Mouse (Mus musculus) kidney, postnatal 0 days (tissue): Measurements from ENCODE around the gene Fam189a2. TPM values are rescaled to one million over a fixed set of nuclear protein-coding genes. Genes with fewer than 3 reads are reported as not detected.

Experiments
- ATAC-seq: fragments of 200-750 bp; cut with Nextera tagmentation; replicated peaks from 2 replicates; pipeline ENCODE4 v1.8.0; 2017; ENCODE audit warnings: low read depth, moderate number of reproducible peaks, moderate TSS enrichment, moderate library complexity; ENCODE audit not compliant: low FRiP score
- DNase-seq: peaks from one replicate; pipeline ENCODE4 v3.0.0-alpha.2; 2016; ENCODE audit warnings: low spot score
- H3K27ac ChIP-seq: fragments of 300-500 bp; sonication (generic); 2 replicates; pipeline ENCODE4 v1.5.1; 2014; ENCODE audit warnings: mild to moderate bottlenecking
- H3K27me3 ChIP-seq: fragments of 300-500 bp; sonication (generic); 2 replicates; pipeline ENCODE4 v1.6.1; 2014; ENCODE audit warnings: low read length, mixed read lengths; ENCODE audit not compliant: insufficient read depth
- H3K36me3 ChIP-seq: fragments of 300-500 bp; sonication (generic); 2 replicates; pipeline ENCODE4 v1.6.1; 2014; ENCODE audit warnings: low read length, mixed read lengths; ENCODE audit not compliant: insufficient read depth
- H3K4me1 ChIP-seq: fragments of 300-500 bp; sonication (generic); replicated peaks from 2 replicates; pipeline ENCODE4 v1.6.1; 2014; ENCODE audit warnings: antibody characterized with exemption, low read length, mixed read lengths; ENCODE audit not compliant: insufficient read depth
- H3K4me2 ChIP-seq: fragments of 300-500 bp; sonication (generic); 2 replicates; pipeline ENCODE4 v1.6.1; 2014; ENCODE audit warnings: mild to moderate bottlenecking, low read length, moderate library complexity, mixed read lengths
- H3K4me3 ChIP-seq: fragments of 300-500 bp; sonication (generic); replicated peaks from 2 replicates; pipeline ENCODE4 v1.5.1; 2014; ENCODE audit warnings: low read depth, low read length
- H3K9ac ChIP-seq: fragments of 300-500 bp; sonication (generic); 2 replicates; pipeline ENCODE4 v1.6.1; 2014; ENCODE audit warnings: low read depth, low read length
- H3K9me3 ChIP-seq: fragments of 300-500 bp; sonication (generic); replicated peaks from 2 replicates; pipeline ENCODE4 v1.6.1; 2016; ENCODE audit warnings: low read length, inconsistent platforms, mixed read lengths
- CTCF ChIP-seq: IDR thresholded peaks from 2 replicates; pipeline ENCODE4 v1.5.1; 2016; ENCODE audit warnings: antibody characterized with exemption, low read depth, mild to moderate bottlenecking, moderate library complexity
- WGBS: fragments of 180-500 bp; shearing (Covaris S2); extraction: QIAGEN DNeasy Blood & Tissue Kit; methylation state at CpG from one replicate; pipeline ENCODE4 v1.1.7; 2014; 5-methylcytosine and 5-hydroxymethylcytosine counted together
- polyA plus RNA-seq: library from polyadenylated mRNA; unstranded; fragments of >200 nt; fragmentation: Nextera tagmentation; extraction: Ambion mirVana; gene quantifications from 2 replicates; pipeline ENCODE4 v1.2.1, GENCODE M21; 2015

Gene Fam189a2
- polyA plus RNA-seq, 1 experiment from 2014 or later: 1.6 TPM

DNA sequence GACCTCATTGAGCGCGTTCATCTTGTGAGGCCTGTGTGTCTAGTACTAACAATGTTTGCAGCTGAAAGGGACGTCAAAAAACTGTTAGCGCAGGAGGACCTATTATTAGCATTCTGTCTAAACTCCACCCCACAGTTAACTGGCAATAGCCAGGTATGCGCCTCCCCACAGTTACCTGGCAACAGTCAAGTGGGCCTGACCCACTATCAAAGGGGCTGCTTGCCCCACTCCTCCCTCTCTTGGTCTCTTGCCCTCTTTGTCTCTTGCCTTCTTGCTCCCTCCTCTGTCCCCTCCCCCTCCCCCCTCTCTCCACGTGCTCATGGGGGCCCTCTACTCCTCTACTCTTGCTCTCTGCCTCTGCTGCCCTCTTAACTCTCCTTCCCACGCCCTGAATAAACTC is 73.3 kb downstream of the Fam189a2 start:
- no peak for TF ChIP-seq CTCF
- DNase-seq (no peak), ATAC-seq (no peak)
- Histone ChIP-seq H3K27me3 (no peaks in the 10 kb centered on the region), H3K4me3 (no peak overlapping the region), H3K27ac (no peak overlapping the region), H3K9me3 (no peaks in the 10 kb centered on the region), H3K4me1 (peaks cover 13% of the 10 kb centered on the region; the same call in 1 of the 2 replicates), H3K36me3 (no peaks in the 10 kb centered on the region), H3K9ac (no peak overlapping the region), H3K4me2 (no peak overlapping the region)
- WGBS: 76% methylated on average over 7 of the region's 7 CpGs

DNA sequence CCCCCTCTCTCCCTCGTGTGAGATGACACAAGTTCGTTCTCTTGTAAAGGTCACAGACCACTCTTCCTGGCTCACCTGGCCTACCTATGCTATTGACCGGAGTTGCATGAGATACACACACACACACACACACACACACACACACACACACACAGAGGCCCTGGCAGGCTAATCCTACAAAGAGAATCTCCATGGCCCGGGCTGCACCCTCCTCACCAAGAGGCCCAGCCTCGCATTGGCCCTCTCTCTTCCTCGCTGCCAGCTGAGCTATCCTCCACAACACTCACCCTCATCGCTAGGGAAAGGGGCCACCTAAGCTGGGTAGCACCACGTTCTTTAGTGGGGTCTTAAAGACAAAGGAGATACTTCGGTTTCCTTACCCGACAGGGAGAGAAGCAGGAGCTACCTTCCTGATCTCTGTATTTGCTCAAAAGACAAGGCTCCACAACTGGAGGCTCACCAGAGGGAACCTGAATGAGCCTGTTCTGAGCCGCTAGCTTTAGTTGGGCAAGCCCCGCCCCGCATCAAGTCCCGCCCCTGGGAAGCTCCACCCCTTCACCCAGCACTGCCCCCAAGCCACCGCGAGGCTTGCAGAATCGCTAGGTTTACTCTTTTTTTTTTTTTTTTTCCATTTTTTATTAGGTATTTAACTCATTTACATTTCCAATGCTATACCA is 74.4 kb downstream of the Fam189a2 start:
- no peak for TF ChIP-seq CTCF
- no peaks in the 10 kb centered on the region for H3K9me3 ChIP-seq
- H3K27me3 ChIP-seq: no peaks in the 10 kb centered on the region
- H3K4me3 ChIP-seq: no peak overlapping the region
- no peak for DNase-seq
- H3K4me1 ChIP-seq: peaks cover 13% of the 10 kb centered on the region; the same call in 1 of the 2 replicates
- no peak overlapping the region for H3K4me2 ChIP-seq
- ATAC-seq: no peak
- H3K27ac ChIP-seq: no peak overlapping the region
- H3K9ac ChIP-seq: no peak overlapping the region
- WGBS: 77% methylated on average over 17 of the region's 17 CpGs
- H3K36me3 ChIP-seq: no peaks in the 10 kb centered on the region

DNA sequence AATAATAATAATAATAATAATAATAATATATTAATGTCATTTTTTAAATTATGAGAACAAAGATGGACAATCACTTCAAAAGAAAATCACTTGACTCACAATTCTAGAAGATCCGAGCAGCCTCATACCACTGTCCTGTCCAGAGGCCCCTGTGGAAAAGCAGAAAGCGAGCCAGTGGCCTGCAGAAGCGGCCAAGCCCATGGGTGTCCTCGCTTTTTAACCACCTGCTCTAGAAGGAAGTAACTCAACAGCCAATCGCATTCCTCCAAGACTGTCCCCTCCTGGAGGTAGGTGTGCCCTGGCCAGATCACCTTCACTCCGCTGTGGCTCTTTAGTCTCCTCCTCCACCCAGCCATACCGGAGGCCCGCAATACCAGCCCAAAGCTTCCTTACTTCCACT is 75.4 kb downstream of the Fam189a2 start:
- Histone ChIP-seq H3K4me2 (no peak overlapping the region), H3K4me1 (peaks cover 7% of the 10 kb centered on the region; the same call in 1 of the 2 replicates), H3K27me3 (no peaks in the 10 kb centered on the region), H3K9me3 (no peaks in the 10 kb centered on the region), H3K27ac (no peak overlapping the region), H3K4me3 (no peak overlapping the region), H3K36me3 (no peaks in the 10 kb centered on the region), H3K9ac (no peak overlapping the region)
- WGBS: 92% methylated on average over 8 of the region's 8 CpGs
- TF ChIP-seq CTCF: no peak
- ATAC-seq: no peak
- DNase-seq: no peak

DNA sequence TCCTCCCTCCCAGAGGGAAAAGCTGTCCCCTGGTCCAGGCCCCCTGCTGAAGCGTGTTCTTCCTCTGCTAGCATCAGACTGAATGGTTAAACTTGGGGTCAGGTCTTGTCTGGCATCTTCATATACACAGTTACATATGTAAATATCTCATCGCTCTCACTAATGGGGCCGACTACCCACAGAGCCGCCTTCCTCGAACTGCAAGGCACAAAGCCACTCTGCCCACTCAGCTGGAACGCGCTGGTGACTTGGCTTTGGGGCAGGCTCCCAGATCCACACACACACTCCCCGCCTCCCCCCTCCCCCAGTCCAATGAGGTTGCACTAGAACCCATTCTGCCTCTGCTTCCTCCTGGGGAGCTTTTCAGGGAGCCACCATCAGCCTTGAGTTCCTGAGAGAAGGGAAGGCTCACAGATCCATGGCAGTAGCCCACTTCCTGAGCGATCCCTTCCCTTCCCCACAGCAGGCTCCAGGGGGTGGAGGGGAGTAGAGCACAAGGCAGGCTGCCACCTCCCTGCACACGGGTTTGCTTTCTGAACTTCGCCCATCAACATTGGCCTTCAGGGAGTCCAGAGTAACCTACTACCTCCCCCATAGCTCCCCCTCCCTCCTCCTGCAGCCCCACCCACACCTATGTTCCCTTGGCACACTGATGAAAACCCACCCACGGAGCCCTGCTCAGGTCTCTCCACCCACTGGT is 82.4 kb downstream of the Fam189a2 start:
- Histone ChIP-seq H3K4me1 (no peaks in the 10 kb centered on the region), H3K4me3 (no peak overlapping the region), H3K27ac (no peak overlapping the region), H3K27me3 (no peaks in the 10 kb centered on the region), H3K9me3 (no peaks in the 10 kb centered on the region), H3K36me3 (no peaks in the 10 kb centered on the region), H3K4me2 (0 out of 2 replicates have a peak overlapping the region, but pooled peaks have one; percentile 5), H3K9ac (no peak overlapping the region)
- no peak for DNase-seq
- ATAC-seq: peak; percentile 40; the same call in 1 of the 2 replicates
- 39% methylated on average over 12 of the region's 12 CpGs for WGBS
- TF ChIP-seq CTCF: no peak

DNA sequence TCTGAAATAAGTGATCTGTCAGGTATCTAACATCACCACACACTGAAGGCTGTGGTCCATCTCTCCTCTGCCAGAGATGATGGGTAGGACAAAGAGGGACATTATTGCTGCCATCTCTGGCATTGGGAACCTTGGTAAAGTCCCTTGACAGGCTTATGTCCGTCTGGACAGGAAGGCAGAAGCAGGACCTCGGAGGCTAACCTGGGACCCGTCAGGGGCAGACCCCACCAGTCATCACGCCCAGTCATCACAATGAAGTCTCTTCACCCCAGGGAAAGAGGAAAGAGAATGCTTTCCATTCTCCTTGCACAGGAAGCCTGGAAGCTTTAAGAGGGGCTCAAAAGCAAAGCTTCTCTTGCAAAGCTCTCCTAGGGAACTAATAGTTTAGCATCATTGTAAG is 82.9 kb downstream of the Fam189a2 start:
- Histone ChIP-seq H3K4me3 (no peak overlapping the region), H3K36me3 (no peaks in the 10 kb centered on the region), H3K9me3 (no peaks in the 10 kb centered on the region), H3K27me3 (no peaks in the 10 kb centered on the region), H3K4me1 (no peaks in the 10 kb centered on the region), H3K4me2 (no peak overlapping the region), H3K27ac (no peak overlapping the region), H3K9ac (no peak overlapping the region)
- no peak for DNase-seq
- no peak for ATAC-seq
- no peak for TF ChIP-seq CTCF
- WGBS: 67% methylated on average over 4 of the region's 4 CpGs

DNA sequence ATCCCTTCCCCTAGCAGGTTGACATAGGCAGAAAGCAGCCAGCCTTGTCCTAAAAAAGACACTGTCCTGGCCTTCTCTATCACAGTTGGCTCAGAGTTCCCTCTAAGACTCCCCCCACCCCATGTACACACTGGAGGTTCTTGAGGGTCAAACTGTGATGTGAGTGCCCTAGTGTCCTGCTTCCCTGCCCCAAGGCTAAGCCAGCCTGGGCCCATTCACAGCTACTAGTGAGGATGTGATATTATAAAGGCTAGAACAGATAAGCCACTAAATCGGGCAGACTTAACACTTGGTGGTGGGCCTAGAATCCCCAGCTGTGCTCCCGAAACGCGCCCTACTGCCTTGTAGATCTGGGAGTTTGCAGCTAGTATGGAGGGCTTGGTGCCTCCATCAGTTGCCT is 84.1 kb downstream of the Fam189a2 start:
- H3K27ac ChIP-seq: no peak overlapping the region
- DNase-seq (no peak), ATAC-seq (no peak)
- TF ChIP-seq CTCF: no peak
- H3K4me1 ChIP-seq: no peaks in the 10 kb centered on the region
- no peak overlapping the region for H3K9ac ChIP-seq
- no peaks in the 10 kb centered on the region for H3K9me3 ChIP-seq
- WGBS: 90% methylated on average over 4 of the region's 4 CpGs
- H3K4me3 ChIP-seq: no peak overlapping the region
- H3K27me3 ChIP-seq: no peaks in the 10 kb centered on the region
- no peaks in the 10 kb centered on the region for H3K36me3 ChIP-seq
- H3K4me2 ChIP-seq: no peak overlapping the region
